Mouse (Mus musculus) gastrocnemius, postnatal 36 days (tissue): ENCODE measurements around the gene Gstp3. TPM values are rescaled to one million over a fixed set of nuclear protein-coding genes. Genes with fewer than 3 reads are reported as not detected.
"Not testable (repeated sequence)": the region's sequence is repeated elsewhere in the genome, so short reads cannot be mapped to it uniquely, and the experiment has no call there.

Source experiments
- DNase-seq, 2 experiments: peaks; one replicate each; pipeline ENCODE4 v3.0.0; 2022
- intact Hi-C: fragments of 180-260 bp; cut with DNase I; formaldehyde crosslinking; loops from one replicate; pipeline ENCODE4 v1.15.1; 2025
- total RNA-seq, 2 experiments: library from RNA; stranded (reverse); gene quantifications; 2 replicates each; pipeline ENCODE4 v1.2.3; 2021

Gstp3 gene
- total RNA-seq, 2 experiments from 2014 or later, result not detected

DNA sequence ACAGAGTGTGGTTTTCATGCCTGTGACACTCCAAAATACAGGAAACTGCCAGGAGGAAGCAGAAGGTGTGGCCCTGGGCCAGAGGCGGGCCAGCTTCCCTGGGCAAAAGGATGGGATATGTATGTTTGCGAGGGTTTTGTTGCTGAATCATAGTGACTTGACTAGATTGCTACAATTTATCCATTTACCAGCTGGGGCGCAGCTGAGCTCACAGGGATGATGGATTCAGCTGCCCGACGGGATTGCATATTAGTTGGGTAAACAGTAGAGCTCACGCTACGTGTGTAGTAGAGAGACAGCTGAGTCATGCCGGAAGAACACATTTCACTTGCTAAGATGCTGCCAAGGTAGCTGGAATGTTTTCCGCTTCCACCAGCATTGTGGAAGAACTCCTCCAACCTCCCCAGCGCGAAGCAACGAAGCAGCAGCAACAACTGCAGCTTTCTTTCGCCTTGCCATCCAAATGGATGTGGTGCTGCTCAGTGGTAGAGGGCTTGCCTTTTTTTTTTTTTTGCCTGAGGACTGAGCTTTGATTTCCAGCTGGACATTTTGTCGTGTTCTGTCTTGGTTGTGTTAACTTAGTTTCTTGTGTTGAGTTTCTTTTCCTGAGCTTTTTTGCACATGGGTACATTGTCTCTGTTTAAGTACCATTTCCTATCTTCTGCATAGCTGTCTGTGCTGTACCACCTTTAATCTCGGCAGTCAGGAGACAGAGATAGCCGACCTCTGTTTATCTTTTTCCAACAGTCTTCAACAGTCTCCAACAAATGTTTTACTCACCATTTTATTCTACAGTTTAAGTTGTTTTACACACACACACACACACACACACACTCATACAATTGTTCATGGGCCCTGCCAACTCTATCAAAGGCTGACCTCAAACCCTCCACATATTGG is 13.2 kb downstream of the Gstp3 start, which contains the start of gene Gstp2:
Gstp2 (minus strand) TSS at position 58 of the 900 bp plus-strand sequence.
- DNase-seq, result peak; percentile 73 to 75
- intact Hi-C loops, result no loop called here

DNA sequence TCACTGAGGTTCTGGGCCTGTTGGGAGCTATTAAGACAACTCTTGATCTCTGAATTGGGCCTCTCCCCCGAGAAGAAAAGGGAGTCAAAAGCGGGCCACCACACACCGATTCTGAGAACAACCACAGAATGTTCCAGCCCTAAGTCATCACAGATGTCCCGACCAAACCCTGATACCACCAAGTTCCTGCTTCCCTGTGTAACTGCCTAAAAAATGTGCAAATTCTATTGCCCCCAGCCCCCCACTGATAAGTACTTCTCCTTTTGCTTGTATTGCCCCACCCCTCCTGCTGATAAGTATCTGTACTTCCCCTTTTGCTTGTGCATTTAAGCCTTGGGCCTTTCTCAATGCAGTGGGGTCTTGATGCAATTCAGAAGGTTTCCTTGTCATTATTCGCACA is 15.3 kb downstream of the Gstp3 start:
- DNase-seq, intact Hi-C loops: not testable (repeated sequence)

GRCm38 (mm10) chr19:4042124-4042523 is 17.2 kb downstream of the Gstp3 start:
- intact Hi-C loops, result no loop called here
- peak; percentile 43 to 50 for DNase-seq

GRCm38 (mm10) chr19:4041500-4041899 is 17.9 kb downstream of the Gstp3 start:
- DNase-seq, intact Hi-C loops: not testable (repeated sequence)

GRCm38 (mm10) chr19:4040941-4041340 is 18.4 kb downstream of the Gstp3 start:
- DNase-seq, intact Hi-C loops: not testable (repeated sequence)

- peak; percentile 87 to 89 for DNase-seq
- intact Hi-C loops, result no loop called here
Observed at GRCm38 (mm10) chr19:4037788-4038232, 21.6 kb downstream of the Gstp3 start, which contains the start of gene Gstp1. TSS of gene Gstp1 (minus strand) at chr19:4037985.

GRCm38 (mm10) chr19:4037154-4037787 is 22.1 kb downstream of the Gstp3 start:
- DNase-seq, intact Hi-C loops: not testable (repeated sequence)

DNA sequence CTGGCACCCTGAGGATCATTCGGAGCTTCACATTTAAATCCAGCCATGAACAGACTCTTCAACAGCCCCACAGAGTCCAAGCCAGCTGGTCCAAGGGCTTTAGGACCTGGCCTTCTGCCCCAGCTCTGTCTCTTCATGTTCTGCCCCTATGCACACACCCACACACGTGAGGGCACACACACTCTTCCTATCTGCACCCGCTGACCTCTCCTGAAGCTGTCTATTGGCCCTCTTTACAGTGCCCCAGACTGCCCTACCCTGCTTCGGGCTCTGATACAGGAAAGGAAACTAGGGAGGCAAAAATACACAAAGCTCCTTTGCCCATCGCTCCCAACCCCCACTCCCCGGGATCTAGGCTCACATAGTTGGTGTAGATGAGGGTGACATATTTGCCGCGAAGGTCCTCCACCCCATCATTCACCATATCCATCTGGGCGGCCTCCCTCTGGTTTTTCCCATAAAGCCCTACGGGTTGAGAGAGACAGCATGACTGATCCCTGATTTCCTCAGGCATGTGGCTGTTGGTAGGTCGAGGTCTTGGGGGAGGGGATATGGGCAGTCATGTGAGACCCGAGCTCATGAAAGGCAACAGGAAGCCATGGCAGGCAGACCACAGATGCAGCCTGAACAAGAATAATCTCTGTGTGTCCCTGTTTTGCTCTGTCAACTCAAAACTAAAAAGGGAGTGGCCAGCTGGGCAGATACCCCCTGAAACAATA is 22.9 kb downstream of the Gstp3 start:
- intact Hi-C loops, result no loop called here
- no peak for DNase-seq

GRCm38 (mm10) chr19:4033742-4034141 is 25.6 kb downstream of the Gstp3 start:
- DNase-seq, result no peak
- intact Hi-C loops, result no loop called here

- intact Hi-C loops, result no loop called here
Observed at GRCm38 (mm10) chr19:4033298-4033697, 26.1 kb downstream of the Gstp3 start.

DNA sequence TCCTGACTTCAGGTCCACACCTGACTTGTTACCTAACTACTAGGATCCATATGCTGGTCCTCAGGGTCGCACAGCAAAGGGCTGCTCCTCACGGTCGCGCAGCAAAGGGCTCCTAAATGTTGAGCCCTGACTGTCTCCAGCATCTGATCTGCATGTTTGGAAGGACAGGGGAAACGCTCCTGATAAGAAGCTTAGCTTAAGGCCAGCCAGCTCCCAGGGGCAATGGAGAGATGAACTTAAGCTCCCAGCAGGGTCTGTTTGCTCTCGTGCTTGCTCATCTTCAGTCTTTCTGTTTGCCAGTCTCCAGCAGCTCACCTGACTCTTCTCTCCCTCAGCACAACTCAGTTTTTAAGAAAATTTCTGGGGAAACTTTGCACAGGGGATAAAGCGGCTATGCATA is 26.7 kb downstream of the Gstp3 start:
- DNase-seq, result no peak
- intact Hi-C loops, result no loop called here

More at GRCm38 (mm10) chr19:4033298-4033697, 26.1 kb downstream of the Gstp3 start:
- no peak for DNase-seq

DNA sequence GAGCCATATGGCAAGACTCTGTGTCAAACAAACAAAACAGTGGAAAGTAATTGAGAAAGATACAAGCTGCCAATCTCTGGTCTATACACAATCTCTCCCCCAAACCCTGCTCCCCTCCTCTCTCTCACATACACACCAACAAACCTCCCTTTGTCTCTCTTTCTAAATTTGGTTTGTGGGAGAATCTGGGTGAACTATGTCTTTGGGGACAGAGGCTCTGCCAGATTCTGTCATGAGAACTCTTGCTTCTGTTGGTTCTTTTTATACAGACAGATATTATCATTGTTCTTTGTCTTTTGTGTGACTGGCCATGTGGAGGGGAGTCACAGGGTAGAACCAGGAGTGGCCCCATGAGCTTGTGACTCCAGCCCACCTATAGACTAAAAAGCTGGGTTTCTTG is 31.8 kb downstream of the Gstp3 start:
- no peak for DNase-seq
- intact Hi-C loops, result no loop called here

- DNase-seq, result no peak
- intact Hi-C loops, result no loop called here
Observed at GRCm38 (mm10) chr19:4023185-4023584, 36.2 kb downstream of the Gstp3 start.

GRCm38 (mm10) chr19:4018743-4019583 is 40.4 kb downstream of the Gstp3 start:
- peak; percentile 64 to 81 for DNase-seq
- intact Hi-C loops, result loop anchor here (10.0 kb wide), 1 partner anchor 206 kb away; no protein-coding TSS in a partner anchor

GRCm38 (mm10) chr19:4017921-4018587 is 41.3 kb downstream of the Gstp3 start:
- intact Hi-C loops, result loop anchor here (10.0 kb wide), 1 partner anchor 207 kb away; no protein-coding TSS in a partner anchor
- no peak for DNase-seq

DNA sequence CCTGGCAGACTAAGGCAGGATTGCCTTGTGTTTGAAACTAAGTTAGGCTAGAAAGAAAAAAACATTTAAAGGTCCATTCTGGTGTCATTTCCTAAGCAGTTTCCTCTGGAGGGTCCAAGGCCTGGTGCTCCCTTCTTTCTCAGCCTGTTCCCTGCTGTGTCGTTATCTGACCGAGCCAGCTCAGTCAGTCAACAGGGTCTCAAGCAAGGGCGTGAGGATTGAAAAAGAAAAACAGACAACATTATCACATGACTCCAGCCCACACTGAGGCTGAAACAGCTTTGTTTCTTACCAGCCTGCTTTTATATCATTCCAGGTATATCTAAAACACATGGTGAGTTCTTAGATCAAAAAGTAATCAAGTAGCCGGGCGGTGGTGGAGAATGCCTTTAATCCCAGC is 43.7 kb downstream of the Gstp3 start:
- intact Hi-C loops, result loop anchor here (10.0 kb wide), 1 partner anchor 209 kb away; no protein-coding TSS in a partner anchor
- no peak for DNase-seq

DNA sequence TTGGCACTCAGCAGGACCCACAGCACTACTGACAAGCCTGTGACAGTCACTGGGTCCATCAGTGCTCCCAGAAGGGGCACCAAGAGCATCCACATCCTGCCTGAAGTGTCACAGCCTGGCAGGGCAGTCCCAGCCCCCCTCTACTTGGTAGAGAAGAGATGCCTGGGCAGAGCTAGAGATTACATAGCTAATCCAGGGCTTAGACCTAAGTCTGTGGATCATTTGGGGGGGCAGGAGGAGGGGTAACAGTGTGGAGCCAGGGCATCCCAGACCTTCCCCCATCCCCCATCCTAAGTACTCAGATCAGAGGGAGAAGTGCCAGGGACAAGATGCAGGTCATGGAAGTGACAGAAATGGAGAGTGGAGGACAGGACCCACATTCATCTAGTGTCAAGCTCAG is 44.6 kb downstream of the Gstp3 start:
- intact Hi-C loops, result loop anchor here (10.0 kb wide), 1 partner anchor 210 kb away; no protein-coding TSS in a partner anchor
- DNase-seq, result no peak

GRCm38 (mm10) chr19:4013066-4013465 is 46.3 kb downstream of the Gstp3 start:
- intact Hi-C loops, result loop anchor here (1.0 to 10.0 kb wide), 2 partner anchors 66 to 212 kb away; no protein-coding TSS in a partner anchor
- no peak for DNase-seq
